Mouse (Mus musculus): Measurements from ENCODE around the gene Aarsd1.
"Not testable (repeated sequence)": the region's sequence is repeated elsewhere in the genome, so short reads cannot be mapped to it uniquely, and the experiment has no call there.

Gene Aarsd1

DNA sequence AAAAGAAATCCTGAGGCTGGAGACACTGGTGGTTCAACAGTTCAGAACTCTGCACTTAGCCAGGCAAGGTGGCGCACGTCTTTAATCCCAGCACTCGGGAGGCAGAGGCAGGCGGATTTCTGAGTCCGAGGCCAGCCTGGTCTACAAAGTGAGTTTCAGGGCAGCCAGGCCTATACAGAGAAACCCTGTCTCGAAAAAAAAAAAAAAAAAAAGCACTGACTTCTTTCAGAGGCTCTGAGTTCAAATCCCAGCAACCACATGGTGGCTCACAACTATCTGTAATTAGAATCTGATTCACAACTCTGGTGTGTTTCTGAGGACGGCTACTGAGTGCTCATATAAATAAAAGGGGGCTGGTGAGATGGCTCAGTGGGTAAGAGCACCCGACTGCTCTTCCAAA is 29.4 kb upstream of the Aarsd1 start:
- DNase-seq (ENCODE audit: low spot score), result not testable (repeated sequence)

DNA sequence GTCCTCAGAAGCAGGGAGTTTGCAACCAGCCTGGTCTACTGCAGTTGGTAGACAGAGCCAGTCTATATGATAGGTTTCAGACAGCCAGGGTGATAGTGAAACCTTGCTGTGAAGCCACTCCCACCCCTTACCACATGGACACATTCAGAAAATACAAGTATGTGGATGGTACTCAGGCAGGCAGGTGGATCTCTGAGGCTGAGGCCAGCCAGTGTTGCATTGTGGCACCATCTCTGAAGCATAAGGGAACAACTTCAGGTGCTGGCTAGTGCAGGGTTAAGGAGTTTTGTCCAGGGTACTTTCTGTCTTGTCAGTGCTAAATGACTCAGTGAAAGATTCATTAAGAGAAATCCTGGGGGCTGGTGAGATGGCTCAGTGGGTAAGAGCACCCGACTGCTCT is 28.9 kb upstream of the Aarsd1 start:
- DNase-seq (ENCODE audit: low spot score), result no peak

DNA sequence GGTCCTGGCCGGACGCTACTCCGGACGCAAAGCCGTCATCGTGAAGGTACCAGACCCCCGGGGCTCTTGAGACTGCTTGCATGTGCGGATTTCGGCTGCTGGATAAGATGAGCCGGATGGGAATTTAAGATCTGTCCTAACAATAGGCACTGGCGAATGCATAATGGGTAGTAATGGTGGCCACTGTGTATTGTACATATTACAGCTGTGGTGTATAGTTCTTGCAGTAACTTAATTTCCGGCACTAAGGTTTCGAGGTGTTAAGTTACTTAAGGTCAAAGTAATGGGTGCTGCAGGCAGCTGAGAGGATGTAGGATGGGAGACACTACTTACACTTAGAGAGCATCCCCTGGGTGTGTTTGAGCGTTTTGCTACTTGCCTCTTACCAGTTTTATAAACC is 25.3 kb upstream of the Aarsd1 start:
- DNase-seq (ENCODE audit: low spot score), result no peak

DNA sequence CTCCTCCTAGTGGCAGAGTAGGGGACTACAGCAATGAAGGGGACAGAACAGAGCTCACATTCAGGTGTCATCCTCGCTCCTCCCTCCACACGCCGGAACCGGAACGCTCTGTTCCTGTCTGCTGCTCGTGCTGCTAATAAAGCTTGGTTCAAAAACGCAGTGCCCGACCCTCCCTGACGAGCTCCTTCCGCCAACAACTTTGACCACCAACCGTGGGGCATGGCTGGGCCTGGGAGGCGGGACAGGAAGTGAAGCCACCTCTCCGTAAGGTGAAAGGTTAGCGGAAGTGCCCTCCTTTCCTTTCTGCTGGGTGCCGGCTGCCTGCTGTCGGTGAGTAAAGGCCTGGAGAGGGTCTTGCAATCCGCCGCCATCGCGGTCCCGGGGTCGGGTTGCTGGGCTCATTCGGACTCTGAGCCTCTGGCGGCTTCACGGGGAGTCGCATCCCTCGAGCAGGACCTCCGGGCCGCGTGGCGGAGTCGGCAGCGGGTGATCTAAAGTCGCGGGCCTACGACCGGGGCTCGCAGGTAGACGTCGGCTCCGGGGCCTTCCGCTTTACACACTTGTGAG is 24.8 kb upstream of the Aarsd1 start, which contains the start of gene Rpl27:
Gene Rpl27 (plus strand): TSS at position 172 of the 567 bp plus-strand sequence.
- peak; percentile 96 for DNase-seq (ENCODE audit: low spot score)

DNA sequence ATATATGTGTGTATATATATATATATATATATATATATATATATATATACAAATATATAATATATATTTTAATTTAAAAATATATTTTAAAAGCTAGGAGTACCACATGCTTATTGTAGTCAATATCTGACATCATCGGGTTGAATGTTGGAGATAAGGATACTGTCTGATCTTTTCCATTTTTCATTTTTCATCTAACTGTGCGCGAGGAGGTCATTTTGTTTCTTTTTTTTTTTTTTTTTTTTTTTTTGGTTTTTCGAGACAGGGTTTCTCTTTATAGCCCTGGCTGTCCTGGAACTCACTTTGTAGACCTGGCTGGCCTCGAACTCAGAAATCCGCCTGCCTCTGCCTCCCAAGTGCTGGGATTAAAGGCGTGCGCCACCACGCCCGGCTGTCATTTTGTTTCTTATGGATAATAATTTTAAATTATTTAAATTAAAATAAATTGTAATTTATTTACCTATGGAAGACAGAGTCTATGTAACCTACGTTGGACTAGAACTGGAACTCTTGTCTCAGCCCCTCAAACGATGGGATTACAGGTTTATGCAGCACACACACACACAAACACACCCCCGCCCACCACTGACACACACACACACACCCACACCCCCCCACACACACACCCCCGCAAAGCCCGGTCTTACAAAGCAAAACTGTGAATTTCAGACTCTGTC is 24.2 kb upstream of the Aarsd1 start:
- not testable (repeated sequence) for DNase-seq (ENCODE audit: low spot score)

DNA sequence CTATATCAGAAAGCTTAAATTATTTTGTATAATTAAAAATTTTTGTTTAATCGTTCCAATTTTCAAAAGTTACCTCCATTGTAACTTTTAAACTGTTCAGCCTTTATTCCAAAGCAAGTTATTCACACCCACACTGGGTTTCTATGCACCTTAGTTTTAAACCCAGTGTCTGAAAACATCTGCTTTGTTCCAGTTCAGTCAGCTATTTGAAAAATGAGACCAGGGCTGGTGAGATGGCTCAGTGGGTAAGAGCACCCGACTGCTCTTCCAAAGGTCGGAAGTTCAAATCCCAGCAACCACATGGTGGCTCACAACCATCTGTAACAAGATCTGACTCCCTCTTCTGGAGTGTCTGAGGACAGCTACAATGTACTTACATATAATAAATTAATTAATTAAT is 20.6 kb upstream of the Aarsd1 start:
- DNase-seq (ENCODE audit: low spot score), result not testable (repeated sequence)

DNA sequence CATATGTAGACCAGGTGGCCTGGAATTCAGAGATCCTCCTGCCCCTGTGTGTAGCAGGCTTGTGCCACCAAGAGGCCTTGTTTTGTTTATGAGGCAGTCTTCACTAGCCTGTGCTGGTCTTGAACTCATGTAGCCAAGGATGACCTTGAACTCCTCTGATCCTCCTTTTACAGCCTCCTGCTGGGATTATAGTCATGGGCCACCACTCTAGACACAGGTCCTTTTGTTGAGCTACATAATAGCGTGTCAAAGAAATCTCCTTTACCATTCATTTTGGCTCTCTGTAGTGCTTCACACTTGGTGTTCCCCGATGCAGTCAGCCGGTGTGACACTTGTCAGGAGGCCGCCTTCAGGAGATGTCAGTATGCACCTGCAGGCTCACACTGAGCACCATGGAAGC is 19.5 kb upstream of the Aarsd1 start:
- DNase-seq (ENCODE audit: low spot score), result no peak

DNA sequence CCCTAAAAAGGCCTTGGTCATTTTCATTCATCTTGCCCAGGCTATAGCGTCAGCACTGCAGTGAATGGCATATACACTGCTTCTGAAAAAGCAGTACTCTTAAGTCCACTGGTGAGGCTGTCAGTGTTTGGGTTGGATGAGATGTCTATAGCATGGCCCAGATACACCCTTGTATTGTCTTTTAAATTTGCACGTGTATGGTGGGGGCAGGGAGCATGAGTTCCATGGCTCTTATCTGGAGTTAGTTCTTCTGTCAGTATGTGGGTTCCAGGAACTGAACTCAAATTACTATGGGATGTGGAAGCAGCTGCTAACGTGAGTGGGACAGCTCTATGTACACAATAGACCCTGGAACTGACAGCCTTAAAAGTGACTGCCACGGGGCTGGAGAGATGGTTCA is 18.4 kb upstream of the Aarsd1 start:
- DNase-seq (ENCODE audit: low spot score), result no peak

DNA sequence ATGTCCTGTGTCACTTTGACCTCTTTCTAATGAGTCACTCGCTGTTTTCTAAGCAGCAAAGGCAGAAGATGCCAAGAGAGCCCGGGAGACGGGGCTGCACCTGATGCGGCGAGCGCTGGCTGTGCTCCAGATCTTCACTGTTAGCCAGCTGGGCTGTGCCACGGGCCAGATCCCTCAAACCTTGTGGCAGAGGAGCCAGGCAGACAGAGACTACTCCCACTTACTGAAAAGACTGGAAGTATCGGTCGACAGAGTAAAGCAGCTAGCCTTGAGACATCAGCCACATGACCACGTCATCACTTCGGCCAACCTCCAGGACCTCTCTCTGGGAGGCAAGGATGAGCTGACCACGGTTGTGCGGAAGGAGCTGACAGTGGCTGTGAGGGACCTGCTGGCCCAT is 16.0 kb upstream of the Aarsd1 start:
- no peak for DNase-seq (ENCODE audit: low spot score)

DNA sequence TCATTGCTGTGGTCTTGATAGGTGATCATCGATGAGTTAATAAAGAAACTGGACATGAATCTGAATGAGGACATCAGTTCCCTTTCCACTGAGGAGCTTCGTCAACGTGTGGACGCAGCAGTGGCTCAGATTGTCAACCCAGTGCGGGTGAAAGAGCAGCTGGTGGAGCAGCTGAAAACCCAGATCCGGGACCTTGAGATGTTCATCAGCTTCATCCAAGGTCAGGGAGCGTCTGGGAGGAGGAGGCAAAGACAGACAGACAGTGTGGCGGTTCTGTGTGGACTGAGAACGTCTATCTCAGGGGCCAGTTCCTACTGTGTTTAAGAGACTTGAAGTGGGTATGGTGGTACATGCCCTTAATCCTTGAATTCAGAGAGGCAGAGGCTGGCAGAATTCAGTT is 13.9 kb upstream of the Aarsd1 start:
- DNase-seq (ENCODE audit: low spot score), result no peak

DNA sequence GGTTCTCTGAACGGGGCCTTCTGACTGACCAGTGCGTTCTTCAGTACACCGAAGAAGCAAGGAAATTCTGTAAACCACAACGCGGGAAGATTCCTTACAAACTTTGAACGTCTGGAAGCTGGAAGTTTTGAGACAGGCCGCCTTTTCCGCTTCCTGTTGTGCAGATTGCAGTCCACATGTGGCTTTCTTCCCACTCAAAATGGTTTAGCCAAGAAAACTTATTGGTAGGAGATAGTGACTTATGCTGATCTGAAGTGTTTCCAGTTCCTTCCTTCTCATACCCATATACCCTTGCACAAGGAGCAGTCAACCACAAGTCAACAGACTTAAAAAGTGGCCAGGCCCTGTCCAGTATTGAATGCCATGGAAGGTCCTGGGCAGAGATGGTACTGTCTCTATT is 8.8 kb upstream of the Aarsd1 start:
- DNase-seq (ENCODE audit: low spot score), result no peak

DNA sequence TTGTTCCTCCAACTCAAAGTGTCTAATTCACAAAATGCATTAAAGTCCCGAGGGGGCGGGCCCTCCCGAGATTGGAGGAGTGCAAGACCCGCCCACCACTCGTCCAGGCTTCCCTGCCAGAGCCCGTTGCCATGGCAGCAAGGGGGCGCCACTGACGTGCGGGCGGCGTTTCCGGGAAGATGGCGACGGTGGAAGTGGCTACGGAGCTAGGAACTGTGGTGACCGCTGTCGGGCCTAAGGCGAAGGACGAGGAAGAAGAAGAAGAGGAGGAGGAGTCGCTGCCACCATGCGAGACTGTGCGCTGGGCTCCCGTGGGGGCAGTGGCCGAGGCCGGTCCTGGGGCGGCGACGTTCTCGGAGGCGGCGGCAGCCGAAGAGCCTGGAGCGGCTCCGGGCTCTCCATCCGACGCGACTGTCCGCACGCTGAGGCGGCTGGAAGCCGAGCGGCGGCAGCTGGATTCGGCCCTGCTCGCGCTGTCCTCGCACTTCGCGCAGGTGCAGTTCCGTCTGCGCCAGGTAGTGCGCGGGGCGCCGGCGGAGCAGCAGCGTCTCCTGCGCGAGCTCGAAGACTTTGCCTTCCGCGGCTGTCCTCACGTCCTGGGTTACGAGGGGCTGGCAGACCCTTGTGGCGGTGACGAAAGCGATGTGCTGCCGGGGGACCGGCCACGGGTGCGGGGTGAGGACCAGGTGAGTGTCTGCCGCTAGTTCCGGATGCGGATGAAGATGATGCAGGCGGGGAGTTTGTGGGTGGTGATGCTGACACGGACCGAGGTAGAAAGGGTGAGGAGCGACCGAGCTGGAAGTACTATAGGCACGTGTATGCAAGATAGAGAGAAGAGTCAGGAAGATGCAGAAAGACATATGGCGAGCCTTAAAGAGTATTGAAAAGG is 7.8 kb upstream of the Aarsd1 start, which contains the start of the genes Rundc1 and Ptges3l:
Gene Rundc1 (plus strand): TSS at position 161 of the 889 bp plus-strand sequence.
Gene Ptges3l (minus strand): TSS at position 409 of the 889 bp plus-strand sequence.
- DNase-seq (ENCODE audit: low spot score), result peak; percentile 94

DNA sequence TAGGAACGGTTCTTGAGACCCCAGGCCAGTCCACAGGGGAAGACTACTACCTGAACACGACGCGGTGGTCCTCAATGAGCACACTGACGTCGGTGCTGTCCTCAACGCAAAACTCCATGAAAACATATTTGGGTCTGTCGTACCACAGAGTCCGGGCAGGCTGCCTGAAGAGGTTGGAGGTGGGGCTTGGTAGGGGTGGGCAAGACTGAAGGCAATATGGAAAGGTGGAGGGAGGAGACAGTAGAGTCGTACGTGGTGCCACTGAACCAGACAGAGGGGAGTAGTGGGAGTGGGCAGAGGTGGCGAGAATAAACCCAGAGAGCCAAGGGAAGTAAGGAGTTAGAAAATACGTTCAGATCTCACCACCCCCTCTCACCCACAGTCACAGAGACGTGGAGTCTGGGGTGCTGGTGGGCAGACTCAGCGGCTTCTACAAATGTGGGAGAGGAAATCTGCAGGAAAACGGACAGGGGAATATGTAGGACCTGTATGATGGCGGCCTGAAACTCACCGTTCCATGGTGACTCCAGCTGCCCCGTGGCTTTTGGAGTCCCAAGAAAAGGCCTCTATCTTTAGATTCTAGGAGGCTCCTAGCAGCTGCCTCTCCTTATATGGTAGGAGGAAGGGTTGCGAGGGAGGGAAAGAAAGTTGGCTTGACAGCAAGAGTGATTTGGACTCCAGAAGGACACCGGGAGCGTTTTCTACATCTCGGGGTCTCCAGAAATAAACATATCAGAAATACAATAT is 6.9 kb upstream of the Aarsd1 start, which contains the start of gene Gm27029:
Gene Gm27029 (minus strand): TSS at position 692 of the 747 bp plus-strand sequence.
- DNase-seq (ENCODE audit: low spot score), result no peak

DNA sequence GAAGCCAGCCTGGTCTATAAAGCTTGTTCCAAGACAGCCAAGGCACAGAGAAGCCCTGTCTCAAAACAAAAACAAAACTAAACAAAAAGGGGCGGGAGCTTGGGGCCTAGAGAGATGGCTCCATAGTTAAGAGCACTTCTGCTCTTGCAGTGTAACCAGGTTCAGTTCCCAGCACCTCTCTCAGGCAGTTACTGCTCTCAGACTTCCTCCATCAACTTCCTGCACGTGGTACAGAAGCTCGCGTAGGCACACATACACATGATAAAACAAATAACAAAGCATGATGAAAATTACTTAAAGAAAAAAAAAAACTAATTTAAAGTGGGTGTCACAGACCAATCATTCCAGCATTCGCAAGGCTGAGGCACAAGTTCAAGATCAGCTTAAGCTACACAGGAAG is 2.7 kb upstream of the Aarsd1 start:
- no peak for DNase-seq (ENCODE audit: low spot score)

DNA sequence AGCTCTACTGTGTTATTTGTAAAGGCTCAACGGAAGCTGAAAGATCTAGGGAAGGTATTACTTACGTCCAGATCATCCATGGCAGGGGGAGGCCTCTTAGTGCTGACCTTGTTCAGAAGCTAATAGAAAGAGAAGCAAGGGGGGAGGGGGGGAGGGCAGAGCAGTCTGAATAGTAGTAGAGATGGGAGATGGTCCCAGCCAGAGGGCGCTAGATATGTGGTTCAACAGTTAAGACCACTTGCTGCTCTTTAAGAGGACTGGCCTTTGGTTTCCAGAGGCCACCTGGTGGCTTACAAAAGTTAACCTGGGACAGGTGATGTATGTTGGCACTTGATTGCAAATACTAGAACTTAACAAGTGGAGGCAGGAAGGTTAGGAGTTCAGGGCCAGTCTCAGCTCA is 2.2 kb upstream of the Aarsd1 start:
- no peak for DNase-seq (ENCODE audit: low spot score)

DNA sequence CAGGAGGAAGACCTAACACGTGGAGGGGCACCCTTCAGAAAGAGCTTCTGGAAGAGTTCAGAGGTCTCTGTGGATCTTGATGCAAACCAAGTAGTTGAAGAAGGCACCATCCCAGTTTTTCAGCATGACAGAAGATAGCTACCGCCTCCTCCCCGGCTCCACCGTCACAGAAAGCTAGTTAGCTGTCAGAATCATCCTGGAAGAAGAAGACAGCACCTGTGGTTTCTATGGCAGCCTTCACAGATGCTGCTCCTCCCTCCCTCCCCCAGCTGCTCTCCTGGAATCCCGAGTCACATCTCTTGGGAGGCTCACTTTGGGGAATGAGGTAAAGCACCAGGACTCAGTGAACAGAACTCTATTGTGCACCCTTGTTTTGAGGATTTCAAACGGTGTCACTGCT is 1.6 kb upstream of the Aarsd1 start:
- DNase-seq (ENCODE audit: low spot score), result peak; percentile 44

DNA sequence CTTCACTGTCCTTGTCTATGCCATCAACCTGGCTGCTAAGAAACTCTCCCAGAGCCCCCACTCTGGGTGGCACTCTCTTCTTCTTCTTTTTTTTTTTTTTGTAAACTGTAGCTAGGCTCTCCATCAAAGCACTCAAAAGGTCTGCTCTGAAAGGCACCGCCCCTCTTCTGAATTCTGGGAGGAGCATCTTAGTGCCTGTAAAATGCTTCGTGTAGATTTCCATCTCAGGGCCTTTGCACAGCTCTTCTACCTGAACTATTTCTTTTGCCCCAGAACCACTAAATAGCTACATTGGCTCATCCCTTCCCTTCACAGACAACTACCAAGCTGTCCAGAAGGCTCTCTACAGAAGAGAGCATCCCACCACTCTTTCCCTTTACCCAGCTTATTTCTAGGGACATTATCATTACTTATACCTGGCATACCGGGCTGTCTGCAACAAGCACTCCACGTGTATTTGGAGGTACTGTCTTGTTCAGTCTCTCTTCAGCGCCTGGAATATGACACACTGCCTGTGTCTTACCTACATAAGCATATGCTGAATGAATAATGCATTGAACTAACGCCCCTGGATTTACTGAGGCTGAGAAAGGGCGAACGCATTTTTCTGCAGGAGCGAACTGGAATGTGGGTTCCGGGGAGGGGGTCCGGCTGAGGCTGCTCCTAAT is 848 bp downstream of the Aarsd1 start:
- no peak for DNase-seq (ENCODE audit: low spot score)

DNA sequence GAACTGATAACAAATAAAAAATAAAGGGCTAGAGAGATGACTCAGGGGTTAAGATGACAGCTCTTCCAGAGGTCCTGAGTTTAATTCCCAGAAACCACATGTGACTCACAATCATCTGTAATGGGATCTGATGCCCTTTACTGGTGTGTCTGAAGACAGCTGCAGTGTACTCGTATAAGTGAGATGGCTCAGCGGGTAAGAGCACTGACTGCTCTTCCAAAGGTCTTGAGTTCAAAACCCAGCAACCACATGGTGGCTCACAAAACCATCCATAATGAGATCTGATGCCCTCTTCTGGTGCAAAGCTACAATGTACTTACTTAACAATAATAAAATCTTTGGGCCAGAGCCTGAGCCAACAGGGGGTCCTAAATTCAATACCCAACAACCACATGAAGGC is 2.1 kb downstream of the Aarsd1 start:
- DNase-seq (ENCODE audit: low spot score), result no peak

DNA sequence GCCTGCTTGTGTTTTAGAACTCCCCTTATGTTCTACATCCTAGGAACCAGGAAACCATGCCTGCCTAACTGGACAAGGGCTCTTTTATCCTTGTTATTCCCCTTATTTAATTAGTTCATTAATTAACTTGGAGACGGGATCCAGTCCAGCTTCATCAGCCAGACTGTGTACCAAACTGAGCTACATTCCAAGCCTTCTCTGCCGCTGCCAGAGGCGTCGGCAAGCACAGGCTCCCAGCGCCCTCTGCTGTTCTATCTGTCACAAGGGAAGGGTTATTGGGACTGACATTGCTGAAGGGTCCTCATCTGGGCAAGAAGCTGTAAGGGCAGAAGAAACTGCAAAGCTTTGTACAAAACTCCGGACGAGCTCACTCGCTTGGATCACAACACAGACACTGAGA is 22.3 kb downstream of the Aarsd1 start:
- DNase-seq (ENCODE audit: low spot score), result no peak

DNA sequence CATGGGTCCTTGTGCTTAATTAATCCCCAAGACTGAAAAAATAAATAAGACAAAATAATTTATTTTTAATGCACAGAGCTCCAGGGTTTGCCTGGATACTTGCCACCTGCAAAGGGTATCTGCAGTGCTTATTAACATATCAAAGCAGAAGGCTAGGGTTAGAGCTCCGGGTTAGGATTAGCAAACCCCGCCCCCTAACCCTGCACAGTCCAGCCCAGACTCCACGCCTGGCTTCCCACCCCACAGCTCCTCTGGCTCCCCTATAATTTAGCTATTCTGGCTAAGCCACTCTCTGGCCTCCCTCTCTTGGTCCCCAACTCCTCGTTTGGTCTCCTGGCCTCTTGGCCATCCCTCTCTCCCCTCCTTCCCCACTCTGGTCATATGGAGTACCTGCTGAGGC is 35.6 kb downstream of the Aarsd1 start:
- no peak for DNase-seq (ENCODE audit: low spot score)

DNA sequence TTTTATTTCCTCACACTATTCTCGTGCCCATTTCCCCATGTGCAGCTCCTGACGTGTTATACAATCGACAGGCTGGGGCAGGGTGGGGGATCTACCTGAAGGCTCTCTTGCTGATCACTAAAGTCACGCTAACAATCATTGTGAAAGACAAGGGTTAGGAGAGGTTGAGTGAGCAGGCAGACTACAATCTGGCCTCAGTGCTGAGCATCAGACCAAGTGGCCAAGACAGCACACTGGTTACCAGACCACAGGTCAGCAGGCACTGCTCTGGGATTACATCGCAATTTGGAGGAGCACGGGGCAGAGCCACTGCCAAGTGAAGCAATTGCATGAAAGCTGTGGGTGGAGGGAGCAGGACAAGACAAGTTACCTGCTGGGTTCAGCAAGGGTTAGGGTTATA is 38.5 kb downstream of the Aarsd1 start:
- DNase-seq (ENCODE audit: low spot score), result no peak

DNA sequence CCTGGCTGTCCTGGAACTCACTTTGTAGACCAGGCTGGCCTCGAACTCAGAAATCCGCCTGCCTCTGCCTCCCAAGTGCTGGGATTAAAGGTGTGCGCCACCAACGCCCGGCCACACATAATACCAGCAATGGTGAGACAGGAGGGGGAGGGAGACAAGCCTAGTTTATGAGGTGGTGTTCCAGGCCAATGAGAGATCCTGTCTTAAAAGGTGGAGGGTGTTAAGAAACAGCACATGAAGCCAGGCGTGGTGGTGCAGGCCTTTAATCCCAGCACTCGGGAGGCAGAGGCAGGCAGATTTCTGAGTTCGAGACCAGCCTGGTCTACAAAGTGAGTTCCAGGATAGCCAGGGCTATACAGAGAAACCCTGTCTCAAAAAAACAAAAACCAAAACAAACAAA is 39.2 kb downstream of the Aarsd1 start:
- not testable (repeated sequence) for DNase-seq (ENCODE audit: low spot score)
